In the genomic region with DNA sequence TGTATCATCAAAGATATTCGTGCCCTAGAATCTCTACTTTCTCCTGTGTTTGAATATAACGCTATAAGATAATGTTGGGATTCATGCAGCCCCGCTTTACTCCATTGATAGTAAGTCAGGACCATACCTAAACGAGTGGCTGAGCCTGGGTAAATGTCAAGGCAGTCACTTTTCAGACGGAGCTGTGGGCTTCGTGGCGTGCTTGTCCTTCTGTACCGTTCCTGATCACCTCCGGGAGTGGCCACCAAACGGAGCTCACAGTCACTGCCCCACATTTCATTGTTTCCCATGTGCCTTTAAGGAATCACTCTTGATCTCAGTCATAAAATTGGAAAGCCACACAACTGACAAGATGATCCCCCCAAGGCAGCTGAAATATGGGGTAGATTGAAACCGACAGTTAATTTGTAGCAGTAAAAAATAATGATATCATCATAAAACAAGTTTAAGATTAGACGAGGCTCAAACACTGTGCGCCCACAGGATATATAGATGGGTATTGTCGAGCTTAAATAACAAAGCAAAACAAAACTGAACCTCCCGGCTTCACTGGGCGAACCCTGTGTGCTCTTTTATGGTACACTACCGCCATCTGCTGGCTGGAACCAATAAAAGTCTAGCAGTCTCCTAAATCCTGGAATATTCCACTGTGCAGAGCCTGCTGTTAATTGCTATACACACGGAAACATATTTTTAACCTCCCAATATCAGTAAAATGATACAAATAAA, we compare ENCODE assay signal across 8 mouse cellular contexts. TPM values are rescaled to one million over a fixed set of nuclear protein-coding genes. Genes with fewer than 3 reads are reported as not detected.
DNase-seq lines count a peak whose midpoint lies in the region; ATAC-seq lines count a peak whose summit lies in the region.

No protein-coding gene starts in this region.

- 0 out of 2 replicates have a peak, but pooled peaks cover 5% of the 10 kb centered on the region for H3K4me1 ChIP-seq in hindbrain, embryonic 16.5 days (ENCODE audit: control insufficient read depth, insufficient read depth, low read depth, low read length)

- peak; percentile 66 for DNase-seq in R1 (ENCODE audit: low read depth, low spot score)
- peak; percentile 95 to 96 for DNase-seq in cerebellum, postnatal 14 days
- DNase-seq in gastrocnemius, adult 18-20 months (ENCODE audit: low spot score), result peak; percentile 83
- peak; percentile 82 for DNase-seq in left cerebral cortex, adult 11 months (ENCODE audit: low spot score)
- peak; percentile 91 for DNase-seq in lung, postnatal 36 days
- DNase-seq in retina, postnatal 7 days (ENCODE audit: low read depth, low spot score), result peak; percentile 76
- DNase-seq in urinary bladder, postnatal 10 days (ENCODE audit: low spot score), result peak; percentile 54

- ATAC-seq in hindbrain, embryonic 16.5 days, result peak; percentile 94

- H3K9me3 ChIP-seq in hindbrain, embryonic 16.5 days (ENCODE audit: control insufficient read depth, low read length), result no peaks in the 10 kb centered on the region

- peak overlapping the region; percentile 27 for H3K4me3 ChIP-seq in hindbrain, embryonic 16.5 days (ENCODE audit: low read length)

- peak overlapping the region; percentile 58 for H3K27ac ChIP-seq in hindbrain, embryonic 16.5 days (ENCODE audit: low read depth, low read length)

- 22% methylated on average over 18 of the region's 18 CpGs for WGBS in hindbrain, embryonic 16.5 days

- H3K9ac ChIP-seq in hindbrain, embryonic 16.5 days (ENCODE audit: low read depth, low read length), result peak overlapping the region; percentile 52

- H3K27me3 ChIP-seq in hindbrain, embryonic 16.5 days (replicated peaks; ENCODE audit: control insufficient read depth, insufficient read depth, low read length), result no peaks in the 10 kb centered on the region

- peak overlapping the region; percentile 48 for H3K4me2 ChIP-seq in hindbrain, embryonic 16.5 days (ENCODE audit: low read length)

- H3K36me3 ChIP-seq in hindbrain, embryonic 16.5 days (ENCODE audit: control insufficient read depth, insufficient read depth, low read length), result no peaks in the 10 kb centered on the region

RNA-seq across cellular contexts. Expression of a gene that starts 44.8 kb away (rescaled TPM):
- 10 to 100 TPM; 22.3 to 34.1 TPM for total RNA-seq in gastrocnemius, adult 18-20 months (2021)
- 10.2 and 13.5 TPM in 2 replicates for polyA plus RNA-seq in hindbrain, embryonic 16.5 days (2015; fragmentation: Nextera tagmentation; extraction: Ambion mirVana)

Comparison
In these comparisons a context has a peak if more than half of its experiments do, and no peak if none do; other contexts are left out.
1. Peak in every context shown above with its lines: DNase-seq, ATAC-seq, H3K4me3 ChIP-seq and H3K27ac ChIP-seq.